Mouse (Mus musculus): ENCODE results near the gene Rp9.
"Not testable (repeated sequence)": the region's sequence is repeated elsewhere in the genome, so short reads cannot be mapped to it uniquely, and the experiment has no call there.

The Rp9 gene

GRCm38 (mm10) chr9:22461946-22462345, 7.6 kb downstream of the Rp9 start:
- no peak for DNase-seq (ENCODE audit: low spot score)

GRCm38 (mm10) chr9:22457142-22457835, 12.3 kb downstream of the Rp9 start:
- DNase-seq (ENCODE audit: low spot score), result no peak

GRCm38 (mm10) chr9:22455041-22455440, 14.5 kb downstream of the Rp9 start:
- DNase-seq (ENCODE audit: low spot score), result no peak

DNA sequence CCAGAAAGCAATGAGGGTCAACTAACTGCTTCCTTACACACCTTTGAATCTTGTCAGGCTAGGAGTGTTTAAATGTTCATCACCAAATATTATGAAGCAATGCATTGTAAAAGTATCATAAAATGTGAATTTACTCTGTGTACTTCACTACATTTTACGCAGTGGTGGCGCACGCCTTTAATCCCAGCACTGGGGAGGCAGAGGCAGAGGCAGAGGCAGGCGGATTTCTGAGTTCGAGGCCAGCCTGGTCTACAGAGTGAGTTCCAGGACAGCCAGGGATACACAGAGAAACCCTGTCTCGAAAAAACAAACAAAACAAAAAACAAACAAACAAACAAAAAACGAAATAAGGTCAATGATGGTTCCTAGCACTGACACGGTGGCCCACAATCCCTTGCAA, 15.6 kb downstream of the Rp9 start, which contains the start of gene Gm17545:
TSS of gene Gm17545 (plus strand) at position 301 of the 400 bp plus-strand sequence.
- not testable (repeated sequence) for DNase-seq (ENCODE audit: low spot score)

GRCm38 (mm10) chr9:22453501-22453924, 16.0 kb downstream of the Rp9 start:
- DNase-seq (ENCODE audit: low spot score), result no peak

GRCm38 (mm10) chr9:22452697-22453096, 16.8 kb downstream of the Rp9 start:
- no peak for DNase-seq (ENCODE audit: low spot score)

GRCm38 (mm10) chr9:22449209-22449608, 20.3 kb downstream of the Rp9 start:
- DNase-seq (ENCODE audit: low spot score), result no peak

GRCm38 (mm10) chr9:22448420-22448819, 21.1 kb downstream of the Rp9 start:
- DNase-seq (ENCODE audit: low spot score), result no peak

GRCm38 (mm10) chr9:22447213-22447612, 22.3 kb downstream of the Rp9 start:
- no peak for DNase-seq (ENCODE audit: low spot score)

DNA sequence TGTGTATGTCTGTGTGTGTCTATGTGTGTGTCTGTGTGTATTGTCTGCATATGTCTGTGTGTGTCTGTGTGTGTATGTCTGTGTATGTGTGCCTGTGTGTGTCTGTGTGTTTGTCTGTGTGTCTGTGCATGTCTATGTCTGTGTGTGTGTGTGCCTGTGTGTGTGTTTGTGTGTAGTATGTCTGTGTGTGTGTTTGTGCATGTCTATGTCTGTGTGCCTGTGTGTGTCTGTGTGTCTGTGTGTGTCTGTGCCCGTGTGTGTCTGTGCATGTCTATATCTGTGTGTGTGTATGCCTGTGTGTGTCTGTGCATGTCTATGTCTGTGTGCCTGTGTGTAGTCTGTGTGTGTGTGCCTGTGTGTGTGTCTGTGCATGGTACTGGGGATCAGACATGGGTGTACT, 24.4 kb downstream of the Rp9 start:
- no peak for DNase-seq (ENCODE audit: low spot score)

- no peak for DNase-seq (ENCODE audit: low spot score)
These were observed 26.4 kb downstream of the Rp9 start for GRCm38 (mm10) chr9:22443157-22443556.

GRCm38 (mm10) chr9:22438826-22439225, 30.7 kb downstream of the Rp9 start:
- DNase-seq (ENCODE audit: low spot score), result no peak

GRCm38 (mm10) chr9:22434101-22434500, 35.4 kb downstream of the Rp9 start:
- DNase-seq (ENCODE audit: low spot score), result no peak

- no peak for DNase-seq (ENCODE audit: low spot score)
These were observed 36.3 kb downstream of the Rp9 start for GRCm38 (mm10) chr9:22433221-22433620.

- DNase-seq (ENCODE audit: low spot score), result no peak
These were observed 39.2 kb downstream of the Rp9 start for GRCm38 (mm10) chr9:22430315-22430840.

GRCm38 (mm10) chr9:22429533-22430241, 39.9 kb downstream of the Rp9 start:
- DNase-seq (ENCODE audit: low spot score), result no peak

DNA sequence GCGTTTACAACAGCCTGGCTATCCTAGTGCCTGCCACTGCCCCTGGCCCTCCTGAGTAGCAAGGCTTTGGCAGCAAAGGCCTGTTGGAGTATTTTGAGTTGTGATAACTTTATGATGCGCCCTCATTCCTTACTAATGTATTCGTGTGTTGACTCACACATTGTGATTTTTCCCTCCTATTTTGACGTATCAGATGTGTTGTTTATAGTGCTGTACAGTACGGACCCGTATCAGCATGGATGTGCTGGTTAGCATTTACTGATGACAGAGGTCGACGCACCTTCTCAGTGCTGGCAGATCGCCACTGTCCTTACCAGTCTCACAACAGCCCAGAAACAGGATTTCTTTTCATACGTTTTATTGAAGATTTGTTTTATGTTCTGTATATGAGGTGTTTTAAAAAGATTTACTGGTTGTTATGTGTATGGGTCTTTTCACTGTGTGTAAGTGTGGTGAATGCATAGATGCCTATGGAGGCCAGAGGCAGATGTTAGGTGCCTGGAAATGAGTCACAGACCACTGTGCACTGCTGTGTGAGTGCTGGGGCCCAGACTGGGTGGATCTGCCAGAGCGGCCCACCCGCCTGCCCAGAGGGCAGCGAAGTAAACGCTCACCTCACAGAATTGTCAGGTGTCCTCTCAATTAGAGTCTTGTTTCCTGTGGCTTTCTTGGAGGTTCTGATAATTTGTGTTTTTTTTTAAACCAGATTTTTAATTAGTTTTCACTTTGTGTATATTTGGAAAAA, 40.7 kb downstream of the Rp9 start:
- no peak for DNase-seq (ENCODE audit: low spot score)

- DNase-seq (ENCODE audit: low spot score), result no peak
These were observed 41.4 kb downstream of the Rp9 start for GRCm38 (mm10) chr9:22428028-22428665.

- no peak for DNase-seq (ENCODE audit: low spot score)
These were observed 44.8 kb downstream of the Rp9 start for GRCm38 (mm10) chr9:22424719-22425118.

GRCm38 (mm10) chr9:22424196-22424595, 45.3 kb downstream of the Rp9 start:
- no peak for DNase-seq (ENCODE audit: low spot score)

DNA sequence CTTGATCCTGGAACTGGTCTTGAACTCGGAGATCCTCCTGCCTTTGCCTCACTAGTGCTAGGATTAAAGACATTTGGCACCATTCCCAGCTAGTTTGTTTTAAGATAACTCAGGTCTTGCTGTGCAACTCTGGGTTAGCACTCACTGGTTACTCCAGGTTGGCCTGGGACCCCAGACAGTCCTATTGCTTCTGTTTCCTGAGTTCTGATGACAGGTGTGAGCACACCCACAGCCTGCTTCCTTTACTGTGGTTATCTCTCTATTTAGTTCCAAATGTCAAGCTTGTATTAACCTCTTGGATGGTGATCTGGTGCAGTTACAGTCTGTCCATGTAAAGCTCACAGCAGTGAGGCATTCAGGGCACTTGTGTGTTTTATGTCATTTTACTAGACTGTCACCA, 46.0 kb downstream of the Rp9 start:
- DNase-seq (ENCODE audit: low spot score), result no peak

GRCm38 (mm10) chr9:22422559-22422958, 47.0 kb downstream of the Rp9 start:
- DNase-seq (ENCODE audit: low spot score), result no peak

Measured in yolk sac, embryonic 10.5 days (tissue).